Mouse (Mus musculus): ENCODE data around the gene Anapc2. TPM values are rescaled to one million over a fixed set of nuclear protein-coding genes. Genes with fewer than 3 reads are reported as not detected.

The Anapc2 gene
- polyA plus RNA-seq, 1 experiment from 2014 or later: 105 TPM

DNA sequence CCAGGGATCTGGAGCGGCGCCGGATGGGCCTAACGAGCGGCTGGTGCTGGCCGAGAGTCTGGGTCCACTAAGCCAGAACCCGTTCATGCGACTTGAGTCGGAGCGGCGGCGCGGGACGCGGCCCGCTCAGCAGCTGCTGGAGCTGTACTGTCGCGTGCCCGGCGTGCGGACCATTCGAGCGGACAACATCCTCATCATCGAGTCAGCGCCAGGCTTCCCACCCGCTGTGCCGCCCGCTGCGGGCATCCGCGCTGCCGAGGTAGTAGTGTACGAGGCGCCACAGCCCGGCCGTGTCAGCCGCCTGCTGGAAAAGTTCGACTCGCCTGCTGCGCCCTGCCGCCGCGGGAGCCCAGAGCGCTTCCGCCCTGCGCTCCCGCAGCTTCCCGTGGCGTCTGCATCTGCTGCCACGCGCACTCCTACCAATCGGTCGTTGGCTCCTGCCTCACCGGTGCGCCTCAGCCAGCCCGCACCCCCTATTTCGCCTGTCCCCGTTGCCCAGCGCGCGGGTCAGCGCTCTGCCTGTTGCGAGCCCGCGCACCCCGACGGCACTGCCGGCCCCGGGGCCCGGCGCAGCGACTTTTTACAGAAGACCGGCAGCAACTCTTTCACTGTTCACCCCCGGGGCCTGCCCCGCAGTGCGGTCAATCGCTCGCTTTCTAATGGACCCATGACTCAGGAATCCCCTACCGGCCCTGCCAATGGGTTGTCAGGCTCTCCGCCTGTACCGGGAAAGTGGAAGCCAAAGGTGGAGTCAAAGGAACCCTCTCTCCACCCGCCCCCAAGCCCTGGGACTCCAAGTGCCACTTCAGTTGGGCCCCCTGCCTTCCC lies 9.3 kb upstream of the Anapc2 start:
- peak; percentile 45 for DNase-seq (ENCODE audit: low spot score)
- Histone ChIP-seq H3K9ac (ENCODE audit: low read length) (peak overlapping the region; percentile 75), H3K4me2 (ENCODE audit: low read length) (peak overlapping the region; percentile 99), H3K27me3 (replicated peaks; ENCODE audit: control insufficient read depth, insufficient read depth, low read length) (peaks cover 13% of the 10 kb centered on the region), H3K27ac (ENCODE audit: low read depth, low read length) (no peak overlapping the region; the same call in 1 of the 2 replicates), H3K36me3 (ENCODE audit: control insufficient read depth, insufficient read depth, low read length) (no peaks in the 10 kb centered on the region), H3K4me3 (ENCODE audit: low read depth, low read length) (peak overlapping the region; percentile 81), H3K9me3 (replicated peaks; ENCODE audit: control insufficient read depth, low read length) (no peaks in the 10 kb centered on the region), H3K4me1 (ENCODE audit: control insufficient read depth, insufficient read depth, low read length) (peaks cover 41% of the 10 kb centered on the region)
- WGBS: under 1% methylated on average over 75 of the region's 82 CpGs
- ATAC-seq: peak; percentile 28; the same call in 1 of the 2 replicates

GRCm38 (mm10) chr2:25263623-25264285 lies 8.5 kb upstream of the Anapc2 start:
- Histone ChIP-seq H3K36me3 (ENCODE audit: control insufficient read depth, insufficient read depth, low read length) (peaks cover 3% of the 10 kb centered on the region; the same call in 1 of the 2 replicates), H3K27me3 (replicated peaks; ENCODE audit: control insufficient read depth, insufficient read depth, low read length) (peaks cover 13% of the 10 kb centered on the region), H3K4me3 (ENCODE audit: low read depth, low read length) (peak overlapping the region; percentile 81), H3K27ac (ENCODE audit: low read depth, low read length) (no peak overlapping the region), H3K9ac (ENCODE audit: low read length) (peak overlapping the region; percentile 75), H3K4me1 (ENCODE audit: control insufficient read depth, insufficient read depth, low read length) (peaks cover 41% of the 10 kb centered on the region), H3K9me3 (replicated peaks; ENCODE audit: control insufficient read depth, low read length) (no peaks in the 10 kb centered on the region), H3K4me2 (ENCODE audit: low read length) (peak overlapping the region; percentile 99)
- DNase-seq (ENCODE audit: low spot score): no peak
- 21% methylated on average over 12 of the region's 12 CpGs for WGBS
- ATAC-seq: no peak

DNA sequence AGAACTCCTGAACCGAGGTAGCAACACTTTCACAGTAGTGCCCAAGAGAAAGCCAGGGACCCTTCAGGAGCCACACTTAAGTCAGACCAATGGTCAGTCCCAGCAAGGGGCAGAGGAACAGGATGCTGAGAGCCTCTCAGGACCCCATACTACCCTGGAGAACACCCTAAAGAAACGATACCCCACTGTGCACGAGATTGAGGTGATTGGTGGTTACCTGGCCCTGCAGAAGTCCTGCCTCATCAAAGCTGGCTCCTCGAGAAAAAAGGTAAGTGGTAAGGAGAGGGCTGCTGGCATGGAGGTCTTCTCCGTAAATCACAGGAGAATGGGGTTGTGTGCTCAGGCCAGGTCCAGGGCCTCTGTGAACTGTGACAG lies 8.0 kb upstream of the Anapc2 start:
- peaks cover 8% of the 10 kb centered on the region for H3K36me3 ChIP-seq (ENCODE audit: control insufficient read depth, insufficient read depth, low read length)
- WGBS: 72% methylated on average over 5 of the region's 5 CpGs
- ATAC-seq (no peak), DNase-seq (ENCODE audit: low spot score) (no peak)
- H3K4me1 ChIP-seq (ENCODE audit: control insufficient read depth, insufficient read depth, low read length): peaks cover 41% of the 10 kb centered on the region
- H3K9me3 ChIP-seq (replicated peaks; ENCODE audit: control insufficient read depth, low read length): no peaks in the 10 kb centered on the region
- H3K27ac ChIP-seq (ENCODE audit: low read depth, low read length): no peak overlapping the region
- H3K4me3 ChIP-seq (ENCODE audit: low read depth, low read length): no peak overlapping the region
- peak overlapping the region; percentile 99 for H3K4me2 ChIP-seq (ENCODE audit: low read length)
- H3K9ac ChIP-seq (ENCODE audit: low read length): no peak overlapping the region
- peaks cover 13% of the 10 kb centered on the region for H3K27me3 ChIP-seq (replicated peaks; ENCODE audit: control insufficient read depth, insufficient read depth, low read length)

GRCm38 (mm10) chr2:25264851-25265250 lies 7.4 kb upstream of the Anapc2 start:
- ATAC-seq (no peak), DNase-seq (ENCODE audit: low spot score) (no peak)
- H3K4me2 ChIP-seq (ENCODE audit: low read length): peak overlapping the region; percentile 99; the same call in 1 of the 2 replicates
- H3K27me3 ChIP-seq (replicated peaks; ENCODE audit: control insufficient read depth, insufficient read depth, low read length): peaks cover 13% of the 10 kb centered on the region
- peaks cover 41% of the 10 kb centered on the region for H3K4me1 ChIP-seq (ENCODE audit: control insufficient read depth, insufficient read depth, low read length)
- no peak overlapping the region for H3K27ac ChIP-seq (ENCODE audit: low read depth, low read length)
- 73% methylated on average over 3 of the region's 3 CpGs for WGBS
- no peak overlapping the region for H3K4me3 ChIP-seq (ENCODE audit: low read depth, low read length)
- H3K9me3 ChIP-seq (replicated peaks; ENCODE audit: control insufficient read depth, low read length): no peaks in the 10 kb centered on the region
- H3K9ac ChIP-seq (ENCODE audit: low read length): peak overlapping the region; percentile 25; the same call in 1 of the 2 replicates
- H3K36me3 ChIP-seq (ENCODE audit: control insufficient read depth, insufficient read depth, low read length): peaks cover 14% of the 10 kb centered on the region

DNA sequence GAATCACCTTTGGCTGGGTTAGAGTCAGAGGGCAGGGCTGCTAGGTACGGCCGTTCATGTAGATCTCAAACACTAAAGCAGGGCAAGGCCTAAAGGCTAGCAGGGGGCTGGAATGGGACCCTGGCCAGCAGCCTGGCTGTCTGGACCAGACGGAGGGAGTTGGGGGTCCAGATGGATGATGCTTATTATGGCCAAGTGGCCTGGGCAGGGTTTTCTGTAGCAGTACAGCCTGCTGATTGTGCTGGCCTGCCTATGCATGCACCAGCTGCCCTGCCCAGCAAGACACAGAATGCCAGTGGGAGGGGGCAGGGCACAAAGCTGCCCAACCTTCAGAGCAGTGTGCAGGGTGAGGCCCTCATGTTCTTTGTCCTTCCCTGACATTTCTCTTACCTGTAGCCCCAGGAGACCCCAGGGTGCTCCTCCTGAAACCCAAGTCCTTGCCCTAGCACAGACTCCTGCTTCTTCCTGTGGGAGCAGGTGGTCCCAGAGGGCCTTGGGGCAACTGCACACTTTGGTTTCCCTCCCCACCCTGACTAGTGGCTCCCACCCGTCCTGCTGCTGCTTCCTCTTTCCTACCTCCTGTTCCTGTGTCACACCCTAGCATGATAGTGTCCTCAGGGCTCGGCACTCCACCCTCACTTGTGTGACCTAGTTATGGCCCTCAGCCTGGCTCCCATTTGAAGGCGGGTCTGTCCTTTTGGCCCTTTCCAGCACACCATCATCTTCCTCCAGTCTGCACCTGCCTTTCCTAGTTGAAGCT lies 6.2 kb upstream of the Anapc2 start:
- DNase-seq (ENCODE audit: low spot score) (no peak), ATAC-seq (no peak)
- peaks cover 26% of the 10 kb centered on the region for H3K36me3 ChIP-seq (ENCODE audit: control insufficient read depth, insufficient read depth, low read length)
- H3K4me1 ChIP-seq (ENCODE audit: control insufficient read depth, insufficient read depth, low read length): peaks cover 42% of the 10 kb centered on the region
- H3K27ac ChIP-seq (ENCODE audit: low read depth, low read length): no peak overlapping the region
- WGBS: 72% methylated on average over 6 of the region's 6 CpGs
- no peak overlapping the region for H3K4me3 ChIP-seq (ENCODE audit: low read depth, low read length)
- H3K9ac ChIP-seq (ENCODE audit: low read length): peak overlapping the region; percentile 41
- peaks cover 13% of the 10 kb centered on the region for H3K27me3 ChIP-seq (replicated peaks; ENCODE audit: control insufficient read depth, insufficient read depth, low read length)
- H3K4me2 ChIP-seq (ENCODE audit: low read length): peak overlapping the region; percentile 19; the same call in 1 of the 2 replicates
- no peaks in the 10 kb centered on the region for H3K9me3 ChIP-seq (replicated peaks; ENCODE audit: control insufficient read depth, low read length)

DNA sequence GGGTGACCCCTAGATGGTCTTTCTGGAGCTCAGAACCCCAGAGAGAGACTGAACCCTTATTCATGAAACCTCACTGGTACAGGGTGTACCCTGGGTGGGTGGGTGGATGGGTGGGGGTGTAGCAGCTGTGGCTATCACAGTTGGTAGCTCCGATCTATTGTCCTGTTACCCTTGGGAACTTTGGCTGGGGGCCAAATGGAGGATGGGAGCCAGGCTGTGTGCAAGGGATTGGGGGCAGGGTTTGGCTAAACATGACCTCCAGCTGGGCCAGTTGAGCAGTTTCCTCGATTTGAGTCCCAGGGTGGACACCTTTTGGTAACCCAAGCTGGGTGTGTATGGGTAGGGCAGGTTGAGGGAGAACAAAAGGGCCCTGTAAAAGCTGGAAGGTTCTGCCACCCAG lies 5.6 kb upstream of the Anapc2 start:
- peak overlapping the region; percentile 5; the same call in 1 of the 2 replicates for H3K27ac ChIP-seq (ENCODE audit: low read depth, low read length)
- ATAC-seq: no peak
- no peak for DNase-seq (ENCODE audit: low spot score)
- peaks cover 13% of the 10 kb centered on the region for H3K27me3 ChIP-seq (replicated peaks; ENCODE audit: control insufficient read depth, insufficient read depth, low read length)
- WGBS: 28% methylated on average over 2 of the region's 2 CpGs
- peak overlapping the region; percentile 41; the same call in 1 of the 2 replicates for H3K9ac ChIP-seq (ENCODE audit: low read length)
- peaks cover 49% of the 10 kb centered on the region for H3K4me1 ChIP-seq (ENCODE audit: control insufficient read depth, insufficient read depth, low read length)
- H3K9me3 ChIP-seq (replicated peaks; ENCODE audit: control insufficient read depth, low read length): no peaks in the 10 kb centered on the region
- H3K4me2 ChIP-seq (ENCODE audit: low read length): peak overlapping the region; percentile 19; the same call in 1 of the 2 replicates
- no peak overlapping the region for H3K4me3 ChIP-seq (ENCODE audit: low read depth, low read length)
- H3K36me3 ChIP-seq (ENCODE audit: control insufficient read depth, insufficient read depth, low read length): peaks cover 27% of the 10 kb centered on the region

GRCm38 (mm10) chr2:25267241-25267640 lies 5.0 kb upstream of the Anapc2 start:
- H3K4me2 ChIP-seq (ENCODE audit: low read length): peak overlapping the region; percentile 19; the same call in 1 of the 2 replicates
- DNase-seq (ENCODE audit: low spot score) (peak; percentile 50), ATAC-seq (no peak)
- H3K9ac ChIP-seq (ENCODE audit: low read length): 0 out of 2 replicates have a peak overlapping the region, but pooled peaks have one; percentile 9
- H3K9me3 ChIP-seq (replicated peaks; ENCODE audit: control insufficient read depth, low read length): no peaks in the 10 kb centered on the region
- H3K27me3 ChIP-seq (replicated peaks; ENCODE audit: control insufficient read depth, insufficient read depth, low read length): peaks cover 13% of the 10 kb centered on the region
- H3K27ac ChIP-seq (ENCODE audit: low read depth, low read length): peak overlapping the region; percentile 5; the same call in 1 of the 2 replicates
- H3K4me3 ChIP-seq (ENCODE audit: low read depth, low read length): no peak overlapping the region
- peaks cover 27% of the 10 kb centered on the region for H3K36me3 ChIP-seq (ENCODE audit: control insufficient read depth, insufficient read depth, low read length)
- peaks cover 46% of the 10 kb centered on the region for H3K4me1 ChIP-seq (ENCODE audit: control insufficient read depth, insufficient read depth, low read length)

DNA sequence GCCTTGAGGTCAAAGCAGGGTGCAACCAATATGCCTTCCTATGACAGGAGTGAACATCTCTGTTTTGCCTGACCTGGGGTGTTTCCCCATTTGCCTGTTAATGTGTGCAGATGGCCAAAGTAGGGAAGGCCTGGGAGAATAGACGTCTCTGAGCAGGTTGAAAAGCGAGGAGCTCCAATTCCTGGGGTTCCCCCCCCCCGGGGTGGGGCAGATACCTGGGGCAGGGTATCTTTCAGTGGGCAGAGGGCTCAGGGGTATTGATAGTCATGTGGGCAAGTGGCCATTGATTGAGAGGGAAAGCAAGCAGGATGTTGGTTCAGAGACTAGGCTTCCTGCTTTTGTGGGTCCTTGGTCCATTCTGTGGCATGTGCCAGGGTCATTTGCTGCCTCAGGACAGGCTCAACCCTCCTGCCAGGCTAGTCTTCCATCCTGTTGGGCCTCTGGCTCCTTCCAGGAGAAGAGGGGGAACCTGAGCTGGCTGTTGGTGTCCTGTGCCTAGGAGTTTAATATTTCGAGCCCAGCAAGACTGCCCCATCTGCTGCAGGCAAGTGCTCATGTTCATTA lies 4.5 kb upstream of the Anapc2 start:
- 78% methylated on average over 4 of the region's 4 CpGs for WGBS
- no peak overlapping the region for H3K4me2 ChIP-seq (ENCODE audit: low read length)
- H3K27me3 ChIP-seq (replicated peaks; ENCODE audit: control insufficient read depth, insufficient read depth, low read length): peaks cover 13% of the 10 kb centered on the region
- no peaks in the 10 kb centered on the region for H3K9me3 ChIP-seq (replicated peaks; ENCODE audit: control insufficient read depth, low read length)
- peaks cover 46% of the 10 kb centered on the region for H3K4me1 ChIP-seq (ENCODE audit: control insufficient read depth, insufficient read depth, low read length)
- H3K36me3 ChIP-seq (ENCODE audit: control insufficient read depth, insufficient read depth, low read length): peaks cover 27% of the 10 kb centered on the region
- DNase-seq (ENCODE audit: low spot score) (no peak), ATAC-seq (no peak)
- H3K4me3 ChIP-seq (ENCODE audit: low read depth, low read length): no peak overlapping the region
- no peak overlapping the region for H3K27ac ChIP-seq (ENCODE audit: low read depth, low read length)
- no peak overlapping the region for H3K9ac ChIP-seq (ENCODE audit: low read length)
